Mouse (Mus musculus) liver, embryonic 13.5 days (tissue): ENCODE results near the gene Arhgap15. TPM values are rescaled to one million over a fixed set of nuclear protein-coding genes. Genes with fewer than 3 reads are reported as not detected.

Source experiments
- ATAC-seq: fragments of 200-750 bp; cut with Nextera tagmentation; 2 replicates; pipeline ENCODE4 v1.8.0; 2017; ENCODE audit warnings: low read depth, mild to moderate bottlenecking, moderate number of reproducible peaks, moderate library complexity
- DNase-seq: peaks from one replicate; pipeline ENCODE4 v3.0.0; 2022
- H3K27ac ChIP-seq: fragments of 300-500 bp; sonication (generic); 2 replicates; pipeline ENCODE4 v1.5.1; 2015; ENCODE audit warnings: moderate library complexity, mild to moderate bottlenecking, inconsistent platforms
- H3K27me3 ChIP-seq: fragments of 300-500 bp; sonication (generic); 2 replicates; pipeline ENCODE4 v1.6.1; 2015; ENCODE audit warnings: mild to moderate bottlenecking, inconsistent platforms
- H3K36me3 ChIP-seq: fragments of 300-500 bp; sonication (generic); 2 replicates; pipeline ENCODE4 v1.6.1; 2015; ENCODE audit warnings: mild to moderate bottlenecking, inconsistent platforms
- H3K4me1 ChIP-seq: fragments of 300-500 bp; sonication (generic); replicated peaks from 2 replicates; pipeline ENCODE4 v1.6.1; 2015; ENCODE audit warnings: inconsistent platforms
- H3K4me2 ChIP-seq: fragments of 300-500 bp; sonication (generic); 2 replicates; pipeline ENCODE4 v1.6.1; 2015; ENCODE audit warnings: inconsistent platforms, mild to moderate bottlenecking, moderate library complexity
- H3K4me3 ChIP-seq: fragments of 300-500 bp; sonication (generic); replicated peaks from 2 replicates; pipeline ENCODE4 v1.5.1; 2015; ENCODE audit warnings: mild to moderate bottlenecking, inconsistent platforms
- H3K9ac ChIP-seq: fragments of 300-500 bp; sonication (generic); 2 replicates; pipeline ENCODE4 v1.6.1; 2015; ENCODE audit warnings: mild to moderate bottlenecking, inconsistent platforms
- H3K9me3 ChIP-seq: fragments of 300-500 bp; sonication (generic); replicated peaks from 2 replicates; pipeline ENCODE4 v1.6.1; 2016; ENCODE audit warnings: inconsistent platforms
- WGBS: fragments of 180-500 bp; shearing (Covaris S2); methylation state at CpG from one replicate; pipeline ENCODE4 v1.1.7; 2015; ENCODE audit not compliant: insufficient replicate concordance; 5-methylcytosine and 5-hydroxymethylcytosine counted together
- polyA plus RNA-seq: library from polyadenylated mRNA; unstranded; fragments of >200 nt; fragmentation: Nextera tagmentation; extraction: Ambion mirVana; gene quantifications from 2 replicates; pipeline ENCODE4 v1.2.1, GENCODE M21; 2015

The Arhgap15 gene
- polyA plus RNA-seq, 1 experiment from 2014 or later, result 4.5 TPM

- DNase-seq (no peak), ATAC-seq (no peak)
- Histone ChIP-seq H3K36me3 (no peaks in the 10 kb centered on the region), H3K9ac (no peak overlapping the region), H3K27ac (no peak overlapping the region), H3K4me1 (peaks cover 2% of the 10 kb centered on the region; the same call in 1 of the 2 replicates), H3K4me3 (no peak overlapping the region), H3K27me3 (no peaks in the 10 kb centered on the region), H3K4me2 (no peak overlapping the region), H3K9me3 (no peaks in the 10 kb centered on the region)
- WGBS, result 76% methylated on average over 5 of the region's 5 CpGs
Observed at GRCm38 (mm10) chr2:44347781-44348180, 599.2 kb downstream of the Arhgap15 start.

GRCm38 (mm10) chr2:44349101-44349500 lies 600.5 kb downstream of the Arhgap15 start:
- no peak overlapping the region for H3K4me2 ChIP-seq
- DNase-seq, result no peak
- no peaks in the 10 kb centered on the region for H3K9me3 ChIP-seq
- H3K4me1 ChIP-seq, result peaks cover 3% of the 10 kb centered on the region; the same call in 1 of the 2 replicates
- H3K9ac ChIP-seq, result no peak overlapping the region
- H3K27me3 ChIP-seq, result no peaks in the 10 kb centered on the region
- H3K4me3 ChIP-seq, result no peak overlapping the region
- H3K27ac ChIP-seq, result no peak overlapping the region
- H3K36me3 ChIP-seq, result no peaks in the 10 kb centered on the region
- 57% methylated on average over 2 of the region's 2 CpGs for WGBS
- no peak for ATAC-seq

- 17% methylated on average over 7 of the region's 7 CpGs for WGBS
- DNase-seq (no peak), ATAC-seq (peak; percentile 72; the same call in 1 of the 2 replicates)
- H3K4me2 ChIP-seq, result no peak overlapping the region
- H3K9me3 ChIP-seq, result no peaks in the 10 kb centered on the region
- no peak overlapping the region for H3K4me3 ChIP-seq
- H3K9ac ChIP-seq, result no peak overlapping the region
- H3K4me1 ChIP-seq, result peaks cover 3% of the 10 kb centered on the region; the same call in 1 of the 2 replicates
- no peak overlapping the region for H3K27ac ChIP-seq
- no peaks in the 10 kb centered on the region for H3K36me3 ChIP-seq
- H3K27me3 ChIP-seq, result no peaks in the 10 kb centered on the region
Observed at GRCm38 (mm10) chr2:44352885-44353284, 604.3 kb downstream of the Arhgap15 start.

GRCm38 (mm10) chr2:44353594-44353993 lies 605.0 kb downstream of the Arhgap15 start:
- no peaks in the 10 kb centered on the region for H3K36me3 ChIP-seq
- ATAC-seq (no peak), DNase-seq (no peak)
- peaks cover 3% of the 10 kb centered on the region; the same call in 1 of the 2 replicates for H3K4me1 ChIP-seq
- no peaks in the 10 kb centered on the region for H3K9me3 ChIP-seq
- H3K4me2 ChIP-seq, result no peak overlapping the region
- no peak overlapping the region for H3K4me3 ChIP-seq
- H3K27me3 ChIP-seq, result no peaks in the 10 kb centered on the region
- WGBS, result 79% methylated on average over 4 of the region's 4 CpGs
- H3K27ac ChIP-seq, result no peak overlapping the region
- no peak overlapping the region for H3K9ac ChIP-seq

GRCm38 (mm10) chr2:44354786-44355185 lies 606.2 kb downstream of the Arhgap15 start:
- Histone ChIP-seq H3K4me3 (no peak overlapping the region), H3K4me2 (no peak overlapping the region), H3K27me3 (no peaks in the 10 kb centered on the region), H3K9me3 (no peaks in the 10 kb centered on the region), H3K9ac (no peak overlapping the region), H3K27ac (no peak overlapping the region), H3K4me1 (peaks cover 3% of the 10 kb centered on the region; the same call in 1 of the 2 replicates), H3K36me3 (no peaks in the 10 kb centered on the region)
- 80% methylated on average over 4 of the region's 4 CpGs for WGBS
- ATAC-seq (no peak), DNase-seq (no peak)

- ATAC-seq (no peak), DNase-seq (no peak)
- Histone ChIP-seq H3K9me3 (no peaks in the 10 kb centered on the region), H3K27me3 (no peaks in the 10 kb centered on the region), H3K4me2 (no peak overlapping the region), H3K9ac (no peak overlapping the region), H3K27ac (no peak overlapping the region), H3K4me3 (no peak overlapping the region), H3K4me1 (peaks cover 3% of the 10 kb centered on the region; the same call in 1 of the 2 replicates), H3K36me3 (no peaks in the 10 kb centered on the region)
- 71% methylated on average over 11 of the region's 11 CpGs for WGBS
Observed at GRCm38 (mm10) chr2:44355316-44355715, 606.7 kb downstream of the Arhgap15 start.

- Histone ChIP-seq H3K36me3 (no peaks in the 10 kb centered on the region), H3K27ac (no peak overlapping the region), H3K9ac (no peak overlapping the region), H3K4me1 (peaks cover 3% of the 10 kb centered on the region; the same call in 1 of the 2 replicates), H3K4me2 (no peak overlapping the region), H3K27me3 (no peaks in the 10 kb centered on the region), H3K9me3 (no peaks in the 10 kb centered on the region), H3K4me3 (no peak overlapping the region)
- DNase-seq, result no peak
- ATAC-seq, result no peak
- WGBS, result 71% methylated on average over 5 of the region's 5 CpGs
Observed at GRCm38 (mm10) chr2:44356248-44356886, 607.7 kb downstream of the Arhgap15 start.

GRCm38 (mm10) chr2:44356887-44357251 lies 608.2 kb downstream of the Arhgap15 start:
- DNase-seq (no peak), ATAC-seq (no peak)
- no peak overlapping the region for H3K4me2 ChIP-seq
- no peak overlapping the region for H3K9ac ChIP-seq
- peaks cover 3% of the 10 kb centered on the region; the same call in 1 of the 2 replicates for H3K4me1 ChIP-seq
- H3K9me3 ChIP-seq, result no peaks in the 10 kb centered on the region
- no peaks in the 10 kb centered on the region for H3K27me3 ChIP-seq
- no peak overlapping the region for H3K4me3 ChIP-seq
- 74% methylated on average over 6 of the region's 6 CpGs for WGBS
- H3K36me3 ChIP-seq, result no peaks in the 10 kb centered on the region
- H3K27ac ChIP-seq, result no peak overlapping the region

GRCm38 (mm10) chr2:44380225-44380624 lies 631.6 kb downstream of the Arhgap15 start:
- no peak overlapping the region for H3K9ac ChIP-seq
- no peak for ATAC-seq
- no peaks in the 10 kb centered on the region for H3K27me3 ChIP-seq
- no peak overlapping the region for H3K4me3 ChIP-seq
- H3K27ac ChIP-seq, result no peak overlapping the region
- WGBS, result 63% methylated on average over 2 of the region's 2 CpGs
- no peaks in the 10 kb centered on the region for H3K4me1 ChIP-seq
- no peak for DNase-seq
- no peak overlapping the region for H3K4me2 ChIP-seq
- no peaks in the 10 kb centered on the region for H3K36me3 ChIP-seq
- no peaks in the 10 kb centered on the region for H3K9me3 ChIP-seq

- Histone ChIP-seq H3K4me2 (no peak overlapping the region), H3K36me3 (no peaks in the 10 kb centered on the region), H3K4me3 (no peak overlapping the region), H3K27ac (no peak overlapping the region), H3K9me3 (no peaks in the 10 kb centered on the region), H3K27me3 (no peaks in the 10 kb centered on the region), H3K9ac (no peak overlapping the region), H3K4me1 (no peaks in the 10 kb centered on the region)
- DNase-seq (no peak), ATAC-seq (no peak)
- 72% methylated on average over 6 of the region's 6 CpGs for WGBS
Observed at GRCm38 (mm10) chr2:44384541-44384940, 635.9 kb downstream of the Arhgap15 start.

- Histone ChIP-seq H3K4me2 (no peak overlapping the region), H3K27me3 (no peaks in the 10 kb centered on the region), H3K4me1 (no peaks in the 10 kb centered on the region), H3K36me3 (no peaks in the 10 kb centered on the region), H3K27ac (no peak overlapping the region), H3K4me3 (no peak overlapping the region), H3K9ac (no peak overlapping the region), H3K9me3 (no peaks in the 10 kb centered on the region)
- ATAC-seq (no peak), DNase-seq (no peak)
- WGBS, result 62% methylated on average over 4 of the region's 4 CpGs
Observed at GRCm38 (mm10) chr2:44389556-44389955, 640.9 kb downstream of the Arhgap15 start.

GRCm38 (mm10) chr2:44393789-44394188 lies 645.2 kb downstream of the Arhgap15 start:
- no peaks in the 10 kb centered on the region for H3K36me3 ChIP-seq
- DNase-seq, result no peak
- no peaks in the 10 kb centered on the region for H3K9me3 ChIP-seq
- WGBS, result 67% methylated on average over 8 of the region's 8 CpGs
- no peak overlapping the region for H3K4me2 ChIP-seq
- no peaks in the 10 kb centered on the region for H3K4me1 ChIP-seq
- H3K4me3 ChIP-seq, result no peak overlapping the region
- no peak overlapping the region for H3K27ac ChIP-seq
- no peak for ATAC-seq
- no peak overlapping the region for H3K9ac ChIP-seq
- H3K27me3 ChIP-seq, result no peaks in the 10 kb centered on the region
